Mouse (Mus musculus) testis, adult 2 months (tissue): Measurements from ENCODE around the gene Smagp. TPM values are rescaled to one million over a fixed set of nuclear protein-coding genes. Genes with fewer than 3 reads are reported as not detected.

Source experiments
- H3K27ac ChIP-seq: fragments of 200-500 bp; 2 replicates; pipeline ENCODE4 v1.5.1; 2012; ENCODE audit warnings: low read depth, low read length; ENCODE audit not compliant: control insufficient read depth, insufficient read depth
- H3K27me3 ChIP-seq: fragments of 200-500 bp; 2 replicates; pipeline ENCODE4 v1.6.1; 2012; ENCODE audit warnings: mild to moderate bottlenecking, low read length, moderate library complexity; ENCODE audit not compliant: control insufficient read depth, insufficient read depth
- H3K36me3 ChIP-seq: fragments of 200-500 bp; 2 replicates; pipeline ENCODE4 v1.6.1; 2012; ENCODE audit warnings: mild to moderate bottlenecking, low read length; ENCODE audit not compliant: control insufficient read depth, insufficient read depth
- H3K4me1 ChIP-seq: fragments of 200-500 bp; 2 replicates; pipeline ENCODE4 v1.6.1; 2012; ENCODE audit warnings: low read length; ENCODE audit not compliant: control insufficient read depth, insufficient read depth
- H3K4me3 ChIP-seq: fragments of 200-500 bp; 2 replicates; pipeline ENCODE4 v1.5.1; 2012; ENCODE audit warnings: low read depth, mild to moderate bottlenecking, low read length, moderate library complexity, mixed read lengths; ENCODE audit not compliant: control insufficient read depth
- CTCF ChIP-seq: fragments of 200-500 bp; IDR thresholded peaks from 2 replicates; pipeline ENCODE4 v1.5.1; 2012; ENCODE audit warnings: low read depth, mild to moderate bottlenecking, inconsistent platforms, low read length, moderate library complexity; ENCODE audit not compliant: control insufficient read depth, insufficient read depth, insufficient replicate concordance
- POLR2A ChIP-seq: fragments of 200-500 bp; IDR thresholded peaks from 2 replicates; pipeline ENCODE4 v1.6.1; 2012; ENCODE audit warnings: low read depth, mild to moderate bottlenecking, inconsistent platforms, low read length, moderate library complexity; ENCODE audit not compliant: control insufficient read depth
- polyA plus RNA-seq: library from polyadenylated mRNA; depleted of rRNA; stranded (reverse); fragments of >200 nt; gene quantifications from 2 replicates; pipeline ENCODE4 v1.2.3, GENCODE M21; 2012

Gene Smagp
- polyA plus RNA-seq, 1 experiment: 3.6 TPM

GRCm38 (mm10) chr15:100665411-100666218 is 28.9 kb upstream of the Smagp start:
- H3K36me3 ChIP-seq: no peaks in the 10 kb centered on the region
- no peak overlapping the region for H3K27ac ChIP-seq
- no peak overlapping the region for H3K4me3 ChIP-seq
- TF ChIP-seq POLR2A: no peak
- no peak for TF ChIP-seq CTCF
- H3K27me3 ChIP-seq: no peaks in the 10 kb centered on the region
- H3K4me1 ChIP-seq: peaks cover 10% of the 10 kb centered on the region

GRCm38 (mm10) chr15:100664813-100665274 is 28.1 kb upstream of the Smagp start:
- TF ChIP-seq CTCF (no peak), POLR2A (no peak)
- peaks cover 9% of the 10 kb centered on the region for H3K4me1 ChIP-seq
- H3K4me3 ChIP-seq: no peak overlapping the region
- no peaks in the 10 kb centered on the region for H3K36me3 ChIP-seq
- H3K27me3 ChIP-seq: no peaks in the 10 kb centered on the region
- no peak overlapping the region for H3K27ac ChIP-seq

- Histone ChIP-seq H3K27ac (no peak overlapping the region), H3K27me3 (no peaks in the 10 kb centered on the region), H3K4me3 (no peak overlapping the region), H3K36me3 (no peaks in the 10 kb centered on the region), H3K4me1 (no peaks in the 10 kb centered on the region)
- TF ChIP-seq POLR2A (no peak), CTCF (no peak)
Measured at GRCm38 (mm10) chr15:100660805-100661204, 24.1 kb upstream of the Smagp start.

GRCm38 (mm10) chr15:100660306-100660705 is 23.6 kb upstream of the Smagp start:
- Histone ChIP-seq H3K27me3 (no peaks in the 10 kb centered on the region), H3K27ac (no peak overlapping the region), H3K4me1 (no peaks in the 10 kb centered on the region), H3K36me3 (no peaks in the 10 kb centered on the region), H3K4me3 (no peak overlapping the region)
- TF ChIP-seq POLR2A: no peak
- TF ChIP-seq CTCF: no peak

- Histone ChIP-seq H3K27ac (no peak overlapping the region), H3K4me3 (no peak overlapping the region), H3K36me3 (no peaks in the 10 kb centered on the region; the same call in 1 of the 2 replicates), H3K27me3 (no peaks in the 10 kb centered on the region), H3K4me1 (no peaks in the 10 kb centered on the region)
- TF ChIP-seq POLR2A (no peak), CTCF (no peak)
Measured at GRCm38 (mm10) chr15:100655201-100655600, 18.5 kb upstream of the Smagp start.

- Histone ChIP-seq H3K36me3 (no peaks in the 10 kb centered on the region; the same call in 1 of the 2 replicates), H3K4me3 (no peak overlapping the region), H3K27ac (no peak overlapping the region), H3K4me1 (no peaks in the 10 kb centered on the region), H3K27me3 (no peaks in the 10 kb centered on the region)
- TF ChIP-seq CTCF (no peak), POLR2A (no peak)
Measured at GRCm38 (mm10) chr15:100654271-100654670, 17.5 kb upstream of the Smagp start.

GRCm38 (mm10) chr15:100651610-100652009 is 14.9 kb upstream of the Smagp start:
- Histone ChIP-seq H3K4me1 (no peaks in the 10 kb centered on the region), H3K4me3 (no peak overlapping the region), H3K27ac (no peak overlapping the region), H3K27me3 (no peaks in the 10 kb centered on the region), H3K36me3 (peaks cover 2% of the 10 kb centered on the region)
- TF ChIP-seq CTCF: no peak
- no peak for TF ChIP-seq POLR2A
